Mouse (Mus musculus): ENCODE results near the gene Ftsj3.

- TF ChIP-seq POLR2A (IDR thresholded peaks at IDR 0.05; ENCODE audit: low read depth, low read length) (no peak), CTCF (IDR thresholded peaks at IDR 0.05; ENCODE audit: extremely low read depth, insufficient read depth, insufficient read length, insufficient replicate concordance) (no peak)
Observed at GRCm38 (mm10) chr11:106200756-106201155, 55.1 kb downstream of the Ftsj3 start.
